Mouse (Mus musculus) intestine, embryonic 15.5 days (tissue): Measurements from ENCODE around the gene Fto. TPM values are rescaled to one million over a fixed set of nuclear protein-coding genes. Genes with fewer than 3 reads are reported as not detected.

ENCODE experiments used
- ATAC-seq: fragments of 200-750 bp; cut with Nextera tagmentation; 2 replicates; pipeline ENCODE4 v1.8.0; 2017; ENCODE audit warnings: moderate TSS enrichment, moderate library complexity
- H3K27ac ChIP-seq: fragments of 300-500 bp; sonication (generic); 2 replicates; pipeline ENCODE4 v1.5.1; 2015; ENCODE audit warnings: mild to moderate bottlenecking, inconsistent platforms
- H3K27me3 ChIP-seq: fragments of 300-500 bp; sonication (generic); replicated peaks from 2 replicates; pipeline ENCODE4 v1.6.1; 2015; ENCODE audit warnings: inconsistent platforms
- H3K36me3 ChIP-seq: fragments of 300-500 bp; sonication (generic); 2 replicates; pipeline ENCODE4 v1.6.1; 2015; ENCODE audit warnings: inconsistent platforms
- H3K4me1 ChIP-seq: fragments of 300-500 bp; sonication (generic); replicated peaks from 2 replicates; pipeline ENCODE4 v1.6.1; 2015; ENCODE audit warnings: inconsistent platforms
- H3K4me2 ChIP-seq: fragments of 300-500 bp; sonication (generic); replicated peaks from 2 replicates; pipeline ENCODE4 v1.6.1; 2015; ENCODE audit warnings: mild to moderate bottlenecking, inconsistent platforms
- H3K4me3 ChIP-seq: fragments of 300-500 bp; sonication (generic); replicated peaks from 2 replicates; pipeline ENCODE4 v1.5.1; 2015; ENCODE audit warnings: inconsistent platforms
- H3K9ac ChIP-seq: fragments of 300-500 bp; sonication (generic); 2 replicates; pipeline ENCODE4 v1.6.1; 2015; ENCODE audit warnings: inconsistent platforms
- H3K9me3 ChIP-seq: fragments of 300-500 bp; sonication (generic); 2 replicates; pipeline ENCODE4 v1.6.1; 2016; ENCODE audit warnings: inconsistent platforms
- WGBS: fragments of 180-500 bp; shearing (Covaris S2); methylation state at CpG from one replicate; pipeline ENCODE4 v1.1.7; 2015; 5-methylcytosine and 5-hydroxymethylcytosine counted together
- polyA plus RNA-seq: library from polyadenylated mRNA; unstranded; fragments of >200 nt; fragmentation: Nextera tagmentation; extraction: Ambion mirVana; gene quantifications from 2 replicates; pipeline ENCODE4 v1.2.1, GENCODE M21; 2015

Fto gene
- polyA plus RNA-seq, 1 experiment from 2014 or later, result 59.7 TPM

DNA sequence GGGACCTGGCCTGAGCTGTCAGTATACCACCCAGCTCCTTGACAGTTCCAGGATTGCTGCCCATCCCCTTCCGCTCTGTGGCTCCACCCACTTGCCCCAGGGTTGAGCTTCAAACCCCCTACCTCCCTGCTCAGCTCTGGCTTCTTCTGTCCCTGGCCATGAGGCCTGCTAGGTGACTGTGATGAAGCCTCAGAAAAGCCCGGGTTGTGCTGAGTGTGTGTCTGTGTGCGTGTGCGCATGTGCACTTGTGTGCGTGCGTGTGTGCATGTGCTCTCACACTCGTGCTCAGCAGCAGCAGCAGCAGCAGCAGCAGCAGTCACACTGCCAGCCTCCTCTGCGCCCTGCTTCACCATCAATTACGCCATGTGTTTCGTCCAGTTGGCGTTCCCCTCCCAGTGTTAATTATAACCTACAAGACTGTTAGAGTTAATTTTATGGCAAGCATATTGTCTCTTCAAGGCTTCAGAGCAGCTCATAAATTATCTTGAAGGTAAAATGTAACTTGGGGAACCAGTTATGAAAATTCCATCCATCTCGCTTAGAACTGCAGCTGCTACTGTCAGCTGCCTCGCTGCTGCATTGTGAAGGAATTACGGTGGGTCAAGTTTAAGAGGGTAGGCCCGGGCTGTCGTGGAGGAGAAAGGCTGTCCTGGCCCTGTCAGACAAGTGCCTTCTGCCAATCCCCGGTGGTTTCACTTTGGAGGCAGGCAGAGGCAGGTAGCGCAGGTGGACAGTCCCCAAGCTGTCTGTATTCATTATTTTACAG is 219.5 kb downstream of the Fto start:
- no peak overlapping the region for H3K9ac ChIP-seq
- 72% methylated on average over 18 of the region's 18 CpGs for WGBS
- H3K27ac ChIP-seq, result no peak overlapping the region
- H3K36me3 ChIP-seq, result no peaks in the 10 kb centered on the region
- no peaks in the 10 kb centered on the region for H3K4me1 ChIP-seq
- peak; percentile 67 for ATAC-seq
- no peaks in the 10 kb centered on the region for H3K27me3 ChIP-seq
- H3K4me3 ChIP-seq, result no peak overlapping the region
- no peaks in the 10 kb centered on the region for H3K9me3 ChIP-seq
- H3K4me2 ChIP-seq, result no peak overlapping the region; the same call in 1 of the 2 replicates

DNA sequence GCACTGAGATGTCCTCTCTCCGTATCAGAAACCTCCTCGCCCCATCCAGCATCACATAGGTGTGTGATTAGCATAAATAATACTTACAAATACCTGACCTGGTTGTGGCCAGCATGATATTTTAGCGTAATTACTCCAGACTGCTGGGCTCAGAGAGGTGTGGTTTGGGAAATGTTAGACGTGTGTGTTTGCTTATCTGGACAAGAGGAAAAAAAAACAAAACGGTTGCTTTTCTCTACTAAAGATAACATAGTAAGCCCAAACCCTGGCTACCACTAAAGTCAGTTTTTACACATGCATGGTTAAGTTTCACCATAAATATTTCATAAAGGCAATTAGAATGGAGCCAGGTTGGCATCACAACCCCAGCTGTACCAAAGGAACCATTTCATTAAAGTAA is 221.4 kb downstream of the Fto start:
- H3K36me3 ChIP-seq, result no peaks in the 10 kb centered on the region
- 74% methylated on average over 5 of the region's 5 CpGs for WGBS
- H3K4me3 ChIP-seq, result no peak overlapping the region
- no peaks in the 10 kb centered on the region for H3K27me3 ChIP-seq
- ATAC-seq, result no peak
- H3K4me2 ChIP-seq, result no peak overlapping the region
- no peak overlapping the region for H3K9ac ChIP-seq
- H3K9me3 ChIP-seq, result no peaks in the 10 kb centered on the region
- no peak overlapping the region for H3K27ac ChIP-seq
- H3K4me1 ChIP-seq, result no peaks in the 10 kb centered on the region

DNA sequence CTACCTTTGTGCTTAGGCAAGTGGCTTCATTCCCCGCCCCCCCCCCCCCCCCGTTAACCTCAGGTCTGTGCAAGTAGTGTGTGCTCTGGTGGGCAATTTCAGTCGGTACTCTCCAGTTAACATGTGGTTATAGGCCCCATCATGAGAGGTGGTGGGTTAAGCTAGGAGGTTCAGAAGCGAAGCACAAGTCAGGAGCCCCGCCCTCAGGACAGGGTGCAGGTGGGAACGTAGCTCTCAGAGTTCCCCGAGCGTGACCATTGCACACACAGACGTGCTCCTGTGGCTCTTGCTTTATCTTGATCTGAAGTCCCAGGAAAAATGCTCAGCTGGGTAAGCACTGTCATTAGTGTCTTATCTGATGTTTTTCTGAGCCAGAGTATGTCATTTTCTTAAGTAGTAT is 224.8 kb downstream of the Fto start:
- no peaks in the 10 kb centered on the region for H3K36me3 ChIP-seq
- H3K27ac ChIP-seq, result no peak overlapping the region
- no peak for ATAC-seq
- H3K9ac ChIP-seq, result no peak overlapping the region
- H3K9me3 ChIP-seq, result no peaks in the 10 kb centered on the region
- no peak overlapping the region for H3K4me2 ChIP-seq
- no peak overlapping the region for H3K4me3 ChIP-seq
- 72% methylated on average over 9 of the region's 9 CpGs for WGBS
- no peaks in the 10 kb centered on the region for H3K4me1 ChIP-seq
- no peaks in the 10 kb centered on the region for H3K27me3 ChIP-seq

DNA sequence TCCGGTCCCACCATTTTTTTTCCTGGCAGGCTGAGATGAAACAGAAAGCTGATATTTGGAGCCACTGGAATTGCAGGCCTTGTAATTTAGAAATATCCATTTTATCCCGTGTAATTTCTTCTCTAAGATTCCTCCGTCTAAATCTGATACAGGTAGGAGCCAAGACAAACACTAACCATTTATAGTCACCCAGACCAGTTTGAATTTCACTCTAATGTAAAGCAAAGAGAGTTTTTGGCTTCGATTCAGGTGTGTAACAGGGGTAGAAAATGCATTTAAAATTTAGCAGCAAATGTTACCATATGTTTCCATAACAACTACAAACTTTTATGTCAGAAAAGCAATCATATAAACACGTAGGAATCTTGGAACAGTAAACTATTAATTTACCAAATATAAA is 225.6 kb downstream of the Fto start:
- no peak for ATAC-seq
- H3K9me3 ChIP-seq, result no peaks in the 10 kb centered on the region
- H3K4me2 ChIP-seq, result no peak overlapping the region
- no peak overlapping the region for H3K27ac ChIP-seq
- no peaks in the 10 kb centered on the region for H3K36me3 ChIP-seq
- H3K4me1 ChIP-seq, result no peaks in the 10 kb centered on the region
- no peaks in the 10 kb centered on the region for H3K27me3 ChIP-seq
- 79% methylated on average over 5 of the region's 5 CpGs for WGBS
- H3K4me3 ChIP-seq, result no peak overlapping the region
- H3K9ac ChIP-seq, result no peak overlapping the region

DNA sequence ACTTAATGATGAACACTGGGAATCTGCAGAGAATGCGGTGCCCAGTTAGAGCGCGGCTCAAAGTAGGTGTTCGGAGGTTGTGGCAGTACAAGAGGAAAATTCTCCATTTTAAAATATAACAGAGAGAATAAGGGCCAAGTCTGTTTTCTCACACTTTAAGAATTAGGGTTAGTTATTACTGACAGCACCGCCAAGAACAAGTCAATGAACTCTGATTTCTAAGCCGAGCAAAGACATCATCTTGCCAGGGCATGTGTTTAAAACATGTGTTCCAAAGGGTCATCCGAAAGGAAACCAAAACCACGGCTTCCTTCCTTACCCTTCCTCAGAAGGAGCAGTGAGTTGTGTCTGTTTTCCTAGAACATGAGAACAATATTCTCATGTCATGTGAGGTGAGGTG is 226.3 kb downstream of the Fto start:
- Histone ChIP-seq H3K27me3 (no peaks in the 10 kb centered on the region), H3K9ac (no peak overlapping the region), H3K4me2 (no peak overlapping the region), H3K27ac (no peak overlapping the region), H3K36me3 (no peaks in the 10 kb centered on the region), H3K9me3 (no peaks in the 10 kb centered on the region), H3K4me1 (no peaks in the 10 kb centered on the region), H3K4me3 (no peak overlapping the region)
- WGBS, result 92% methylated on average over 8 of the region's 8 CpGs
- ATAC-seq, result no peak

DNA sequence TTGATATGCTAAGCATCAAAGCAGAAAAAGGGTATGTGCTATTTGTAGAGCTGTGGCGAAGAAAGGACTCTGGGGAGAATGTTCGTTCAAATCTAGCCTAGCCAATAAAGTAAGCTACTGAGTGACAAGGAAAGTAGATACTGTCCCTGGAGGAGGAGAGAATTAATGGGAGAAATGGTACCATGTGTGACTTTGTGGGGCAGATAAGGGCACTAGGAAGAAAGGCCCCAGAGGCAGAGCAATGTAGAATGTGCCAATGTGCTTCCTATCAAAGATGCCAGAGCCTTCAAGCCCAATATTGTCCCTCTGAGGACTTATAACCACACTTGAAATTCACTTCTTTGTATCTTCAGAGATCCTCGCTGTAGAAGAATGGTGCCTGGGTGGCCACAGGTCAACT is 227.9 kb downstream of the Fto start:
- Histone ChIP-seq H3K27ac (no peak overlapping the region), H3K9ac (no peak overlapping the region), H3K4me1 (no peaks in the 10 kb centered on the region), H3K4me2 (no peak overlapping the region), H3K27me3 (no peaks in the 10 kb centered on the region), H3K4me3 (no peak overlapping the region), H3K36me3 (no peaks in the 10 kb centered on the region), H3K9me3 (no peaks in the 10 kb centered on the region)
- no peak for ATAC-seq
- WGBS, result 84% methylated on average over 3 of the region's 3 CpGs

DNA sequence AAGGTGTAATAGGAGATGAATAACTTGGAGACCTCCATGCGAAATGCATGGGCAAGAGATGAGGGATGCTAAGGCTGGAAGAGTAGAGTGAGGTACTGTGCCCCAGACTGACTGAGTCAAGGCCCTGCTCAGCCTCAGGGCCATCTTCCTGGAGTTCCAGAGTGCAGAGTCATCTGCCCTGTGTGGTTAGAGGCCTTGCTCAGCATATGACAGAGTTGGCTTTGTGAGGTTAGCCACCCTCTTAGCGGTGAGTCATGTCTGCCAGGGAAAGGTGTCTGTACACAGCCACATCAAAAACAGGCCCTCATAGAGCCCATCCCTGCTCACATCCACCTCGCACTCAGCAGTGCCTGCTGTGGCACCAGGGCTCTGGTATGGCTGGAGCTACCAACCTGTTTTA is 232.2 kb downstream of the Fto start:
- Histone ChIP-seq H3K9ac (no peak overlapping the region), H3K27ac (no peak overlapping the region), H3K4me3 (no peak overlapping the region), H3K27me3 (no peaks in the 10 kb centered on the region), H3K36me3 (no peaks in the 10 kb centered on the region), H3K4me2 (no peak overlapping the region), H3K4me1 (no peaks in the 10 kb centered on the region), H3K9me3 (no peaks in the 10 kb centered on the region)
- 93% methylated on average over 3 of the region's 3 CpGs for WGBS
- ATAC-seq, result peak; percentile 34; the same call in 1 of the 2 replicates

DNA sequence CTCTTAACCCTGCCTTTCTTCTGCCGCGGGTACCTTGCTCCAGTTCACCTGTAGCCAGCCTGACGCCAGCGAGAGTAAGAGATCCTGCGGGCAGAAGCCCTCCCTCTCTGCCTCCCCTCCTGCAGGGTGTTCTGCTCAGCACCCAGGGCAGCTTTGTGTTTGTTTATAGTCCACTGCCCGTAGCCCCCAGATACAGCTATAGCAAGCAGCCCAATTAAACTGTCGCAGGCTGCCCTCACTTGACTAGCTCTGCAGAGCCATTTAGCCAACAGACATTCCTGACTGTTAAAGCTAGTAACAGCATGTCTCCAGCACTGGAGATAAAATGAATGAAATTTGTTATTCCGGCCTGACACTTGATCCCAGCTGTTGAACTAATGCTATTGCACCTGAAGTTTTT is 233.3 kb downstream of the Fto start:
- no peaks in the 10 kb centered on the region for H3K4me1 ChIP-seq
- WGBS, result 42% methylated on average over 8 of the region's 8 CpGs
- H3K36me3 ChIP-seq, result no peaks in the 10 kb centered on the region
- H3K27ac ChIP-seq, result no peak overlapping the region
- no peak overlapping the region for H3K4me3 ChIP-seq
- H3K9me3 ChIP-seq, result no peaks in the 10 kb centered on the region
- no peak overlapping the region for H3K4me2 ChIP-seq
- no peak overlapping the region for H3K9ac ChIP-seq
- no peaks in the 10 kb centered on the region for H3K27me3 ChIP-seq
- ATAC-seq, result no peak

DNA sequence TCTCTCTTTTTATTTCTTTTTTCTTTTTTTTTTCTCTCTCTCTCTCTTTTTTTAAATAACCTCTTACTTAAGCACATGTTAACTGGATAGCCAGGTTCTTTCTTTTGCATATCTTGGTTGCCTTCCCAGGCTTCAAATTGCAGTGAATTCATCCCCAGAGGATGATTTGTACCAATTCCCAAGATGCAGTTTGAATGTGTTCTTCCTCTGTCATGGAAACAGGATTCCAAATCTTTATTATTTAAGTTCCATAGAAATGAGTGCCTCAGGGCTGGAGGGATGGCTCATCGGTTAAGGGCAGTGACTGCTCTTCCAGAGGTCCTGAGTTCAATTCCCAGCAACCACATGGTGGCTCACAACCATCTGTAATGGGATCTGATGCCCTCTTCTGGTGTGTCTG is 236.8 kb downstream of the Fto start:
- Histone ChIP-seq H3K4me2 (no peak overlapping the region), H3K4me3 (no peak overlapping the region), H3K27ac (no peak overlapping the region), H3K4me1 (no peaks in the 10 kb centered on the region), H3K36me3 (no peaks in the 10 kb centered on the region), H3K9ac (no peak overlapping the region), H3K27me3 (no peaks in the 10 kb centered on the region), H3K9me3 (no peaks in the 10 kb centered on the region)
- 92% methylated on average over 1 of the region's 1 CpGs for WGBS
- ATAC-seq, result no peak

DNA sequence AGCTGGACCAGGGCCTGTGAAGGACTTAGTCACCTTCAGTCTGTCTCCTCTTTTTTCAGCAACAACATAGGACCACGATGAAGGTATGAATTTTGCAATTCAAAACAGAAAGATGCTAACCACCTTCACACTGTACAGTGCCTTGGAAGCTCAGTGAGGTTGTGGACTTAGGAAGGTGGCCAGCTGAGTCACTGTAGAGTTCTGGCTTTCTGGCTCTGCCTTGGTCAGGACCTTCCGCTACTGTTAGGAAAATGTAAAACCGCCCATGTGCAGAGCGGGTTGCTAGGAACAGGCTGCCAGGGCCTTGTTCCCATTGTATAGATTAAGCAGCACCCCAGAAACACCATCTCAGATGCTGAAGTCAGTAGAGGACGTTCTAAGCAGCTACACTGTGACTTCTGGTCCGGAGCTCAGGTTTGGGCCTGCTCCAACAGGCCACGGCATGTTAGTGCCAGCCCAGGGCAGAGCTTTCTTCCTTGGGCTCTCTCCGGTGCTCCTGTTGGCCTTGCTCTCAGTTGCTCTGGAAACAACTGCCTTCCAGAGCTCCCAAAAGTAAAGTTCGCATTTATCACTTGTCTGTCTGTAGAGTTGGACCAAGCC is 237.9 kb downstream of the Fto start:
- Histone ChIP-seq H3K4me2 (no peak overlapping the region), H3K4me3 (no peak overlapping the region), H3K9me3 (no peaks in the 10 kb centered on the region), H3K27ac (no peak overlapping the region), H3K9ac (no peak overlapping the region), H3K36me3 (no peaks in the 10 kb centered on the region), H3K4me1 (no peaks in the 10 kb centered on the region), H3K27me3 (no peaks in the 10 kb centered on the region)
- no peak for ATAC-seq
- WGBS, result 83% methylated on average over 9 of the region's 9 CpGs

DNA sequence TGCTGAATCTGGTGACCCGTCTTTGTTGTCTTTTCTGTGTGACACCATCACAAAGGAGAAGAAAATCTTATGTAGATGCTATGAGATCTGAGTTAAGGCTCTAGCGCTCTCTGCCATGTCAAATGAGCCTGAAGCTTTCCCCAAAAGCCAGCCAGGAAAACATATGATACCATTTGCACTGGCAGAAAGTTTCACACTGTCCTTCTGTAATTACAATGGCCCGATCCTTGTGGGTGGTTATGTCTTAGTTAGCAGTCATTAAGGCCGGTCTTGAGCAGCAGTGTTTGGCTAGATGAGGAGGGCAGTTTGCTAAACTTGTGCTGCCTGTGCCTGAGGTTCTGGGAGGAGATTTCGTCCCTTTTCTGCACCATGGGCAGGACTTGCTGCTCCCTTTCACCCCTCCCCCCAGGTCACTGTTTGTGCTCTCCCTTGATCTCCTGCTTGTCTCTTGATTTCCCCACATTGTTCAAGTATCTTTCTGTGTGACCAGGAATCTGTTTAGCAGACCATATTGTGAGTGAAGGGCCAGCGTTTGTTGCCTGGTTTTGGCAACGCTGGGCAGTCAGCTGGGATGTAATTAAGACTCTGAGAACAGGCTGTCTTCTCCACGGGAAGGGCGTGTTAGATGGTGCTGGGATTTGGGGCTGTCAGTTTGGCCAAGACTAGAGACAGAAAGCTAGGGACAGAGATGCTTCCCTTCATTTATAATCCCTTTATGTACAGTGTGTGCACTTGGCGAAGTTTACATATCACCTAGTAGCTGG is 238.6 kb downstream of the Fto start:
- no peak overlapping the region for H3K4me2 ChIP-seq
- H3K36me3 ChIP-seq, result no peaks in the 10 kb centered on the region
- no peak overlapping the region for H3K27ac ChIP-seq
- ATAC-seq, result no peak
- H3K27me3 ChIP-seq, result no peaks in the 10 kb centered on the region
- no peak overlapping the region for H3K9ac ChIP-seq
- WGBS, result 60% methylated on average over 10 of the region's 10 CpGs
- no peaks in the 10 kb centered on the region for H3K9me3 ChIP-seq
- no peak overlapping the region for H3K4me3 ChIP-seq
- H3K4me1 ChIP-seq, result no peaks in the 10 kb centered on the region

DNA sequence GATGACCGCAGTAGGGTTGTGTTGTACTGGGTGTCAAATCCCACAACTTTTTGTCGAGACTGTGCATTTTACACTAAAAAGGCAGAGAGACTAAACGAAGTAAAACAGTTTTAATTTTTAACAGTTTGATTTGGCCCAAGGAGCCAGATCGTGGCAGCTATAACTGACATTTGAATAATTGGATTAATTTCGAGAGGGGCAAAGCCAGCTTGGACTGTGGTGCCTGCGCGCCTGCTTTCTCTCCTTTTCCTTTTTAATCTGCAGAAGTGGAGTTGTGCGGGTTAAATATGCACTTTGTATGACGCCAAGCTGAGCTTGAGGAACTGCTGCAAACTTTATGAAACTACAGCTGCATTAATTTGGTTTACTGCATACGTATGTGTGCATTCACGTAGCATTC is 239.3 kb downstream of the Fto start:
- no peaks in the 10 kb centered on the region for H3K27me3 ChIP-seq
- WGBS, result 89% methylated on average over 11 of the region's 11 CpGs
- H3K4me2 ChIP-seq, result no peak overlapping the region
- no peak overlapping the region for H3K9ac ChIP-seq
- H3K27ac ChIP-seq, result no peak overlapping the region
- no peaks in the 10 kb centered on the region for H3K36me3 ChIP-seq
- H3K4me3 ChIP-seq, result no peak overlapping the region
- no peaks in the 10 kb centered on the region for H3K9me3 ChIP-seq
- no peaks in the 10 kb centered on the region for H3K4me1 ChIP-seq
- no peak for ATAC-seq
